In the genomic region with DNA sequence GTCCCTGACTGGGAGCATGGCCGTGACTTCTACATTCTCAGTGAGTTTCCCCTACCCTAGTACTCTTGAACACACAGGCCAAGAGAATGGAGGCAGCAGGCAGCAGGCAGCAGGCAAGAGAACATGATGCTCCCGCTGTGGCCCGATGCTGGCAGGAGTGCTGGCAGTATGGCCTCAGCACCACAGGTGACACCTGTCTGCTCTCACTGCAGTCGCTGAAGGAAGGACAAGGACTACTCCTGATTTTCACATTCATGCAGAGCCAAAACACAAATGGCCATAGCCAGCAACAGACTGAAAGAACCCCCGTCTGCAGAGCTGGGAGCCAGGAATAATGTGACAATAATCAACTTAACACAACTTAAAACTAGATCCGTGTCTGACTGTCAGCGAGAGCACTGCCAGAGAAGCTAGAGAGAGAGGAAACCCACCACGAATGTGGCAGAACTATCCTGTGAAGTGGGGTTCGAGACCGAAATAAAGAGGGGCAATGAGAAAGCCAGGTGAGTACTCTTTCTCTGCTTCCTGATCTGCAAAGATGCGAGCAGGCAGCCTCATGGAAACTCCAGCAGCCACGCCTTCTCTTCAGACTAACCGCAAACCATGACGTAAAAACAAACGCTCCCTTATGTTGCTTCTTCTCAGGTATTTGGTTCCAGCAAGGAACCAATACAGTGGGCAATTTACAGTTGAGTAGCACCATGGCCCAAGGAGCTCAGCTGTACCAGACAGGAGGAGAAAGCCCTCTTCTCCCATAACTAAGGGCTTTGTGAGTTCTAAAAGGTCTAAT, we compare ENCODE assay signal across 11 mouse cellular contexts. TPM values are rescaled to one million over a fixed set of nuclear protein-coding genes. Genes with fewer than 3 reads are reported as not detected.
DNase-seq lines count a peak whose midpoint lies in the region; ATAC-seq and TF ChIP-seq lines count a peak whose summit lies in the region.
"Had no signal": no experiment of that assay in that cellular context is flagged by ENCODE, and none has a peak within 500 bp of the region (broad histone marks: within the 10 kb centered on the region; RNA-seq: fewer than 3 reads in every experiment).

No protein-coding gene starts in this region.

- no peak overlapping the region for H3K4me3 ChIP-seq in heart, embryonic 12.5 days
- H3K4me3 ChIP-seq in hindbrain, embryonic 10.5 days = no peak overlapping the region
- no peak overlapping the region for H3K4me3 ChIP-seq in myocyte
- H3K4me3 ChIP-seq: stomach, embryonic 15.5 days had no signal

- TF ChIP-seq POLR2A in myocyte (IDR thresholded peaks at IDR 0.05; ENCODE audit: insufficient read length, low read depth) = no peak

- H3K9me3 ChIP-seq in heart, embryonic 12.5 days (replicated peaks) = no peaks in the 10 kb centered on the region
- H3K9me3 ChIP-seq in hindbrain, embryonic 10.5 days = no peaks in the 10 kb centered on the region
- H3K9me3 ChIP-seq: stomach, embryonic 15.5 days had no signal

- no peak for DNase-seq in heart, adult 8-10 months (ENCODE audit: low spot score)
- DNase-seq in cerebellum, postnatal 10 days = peak; percentile 59 to 74
- DNase-seq in hindbrain, embryonic 10.5 days (ENCODE audit: low spot score) = no peak
- DNase-seq in right cerebral cortex, adult 2 months (ENCODE audit: low spot score in 2 of 2) = no peak
- no peak for DNase-seq in spleen, postnatal 14 days (ENCODE audit: low spot score in 2 of 2)
- DNase-seq in layer of hippocampus, adult 8-10 months (ENCODE audit: low spot score in 2 of 2) = no peak
- DNase-seq: layer of hippocampus, adult 9-11 months had no signal

- ATAC-seq in heart, embryonic 12.5 days (ENCODE audit: insufficient number of reproducible peaks, low FRiP score) = no peak

- H3K4me2 ChIP-seq in heart, embryonic 12.5 days = no peak overlapping the region
- H3K4me2 ChIP-seq in myocyte (ENCODE audit: low read depth) = no peak overlapping the region
- H3K4me2 ChIP-seq: stomach, embryonic 15.5 days had no signal

- H3K4me1 ChIP-seq in heart, embryonic 12.5 days (replicated peaks) = peaks cover 23% of the 10 kb centered on the region
- peaks cover 27% of the 10 kb centered on the region for H3K4me1 ChIP-seq in hindbrain, embryonic 10.5 days (replicated peaks)
- H3K4me1 ChIP-seq: stomach, embryonic 15.5 days had no signal

- no peaks in the 10 kb centered on the region for H3K79me2 ChIP-seq in myocyte (ENCODE audit: control insufficient read depth, insufficient read depth)

- H3K9ac ChIP-seq in heart, embryonic 12.5 days = no peak overlapping the region
- H3K9ac ChIP-seq: liver, embryonic 14.5 days; stomach, embryonic 15.5 days had no signal

- H3K27me3 ChIP-seq in heart, embryonic 12.5 days (replicated peaks) = no peaks in the 10 kb centered on the region
- H3K27me3 ChIP-seq in hindbrain, embryonic 10.5 days (ENCODE audit: insufficient read depth, poor library complexity, severe bottlenecking) = no peaks in the 10 kb centered on the region
- H3K27me3 ChIP-seq in myocyte (ENCODE audit: control insufficient read depth, insufficient read depth, insufficient read length) = no peaks in the 10 kb centered on the region
- H3K27me3 ChIP-seq: stomach, embryonic 15.5 days had no signal

- H3ac ChIP-seq in myocyte (ENCODE audit: control insufficient read depth, insufficient read length) = no peak overlapping the region

- H3K36me3 ChIP-seq in heart, embryonic 12.5 days = peaks cover 43% of the 10 kb centered on the region
- peaks cover 76% of the 10 kb centered on the region for H3K36me3 ChIP-seq in hindbrain, embryonic 10.5 days
- peaks cover 34% of the 10 kb centered on the region for H3K36me3 ChIP-seq in myocyte (ENCODE audit: control insufficient read depth, insufficient read depth)

- 89% methylated on average over 15 of the region's 15 CpGs for WGBS in heart, embryonic 12.5 days
- 86% methylated on average over 15 of the region's 15 CpGs for WGBS in hindbrain, embryonic 10.5 days

- H3K27ac ChIP-seq in heart, embryonic 12.5 days (ENCODE audit: poor library complexity, severe bottlenecking) = peak overlapping the region; percentile 42; the same call in 1 of the 2 replicates
- H3K27ac ChIP-seq in hindbrain, embryonic 10.5 days = peak overlapping the region; percentile 88
- H3K27ac ChIP-seq: liver, embryonic 14.5 days had no signal

TF ChIP-seq in myocyte, 11 proteins besides CTCF, POLR2A, EP300 and RAD21:
- TF ChIP-seq MYOD1 (IDR thresholded peaks at IDR 0.05; ENCODE audit: control insufficient read depth in 1 of 3, insufficient read length in 2 of 3, low read depth in 2 of 3) (peak in 2 of 3 experiments; percentile 4 to 11), TCF3 (IDR thresholded peaks at IDR 0.05; ENCODE audit: insufficient read length, low read depth) (no peak)

RNA-seq across cellular contexts. Expression of gene Kif1b, which starts 50.8 kb away (rescaled TPM):
- polyA plus RNA-seq in heart, embryonic 12.5 days (2016; fragmentation: Nextera tagmentation; extraction: Ambion mirVana) = 60.1 and 62.9 TPM in 2 replicates
- total RNA-seq in heart, adult 8-10 months (2022) = 100 to 1,000 TPM; 159 to 211 (median 191) TPM
- polyA plus RNA-seq in hindbrain, embryonic 10.5 days (2016; fragmentation: Nextera tagmentation; extraction: Ambion mirVana) = 77.1 and 90.9 TPM in 2 replicates
- 26.7 TPM for polyA plus RNA-seq in myocyte (2012; fragmentation: generic; extraction: Trizol)
- 100 to 1,000 TPM; 401 to 453 (median 422) TPM for total RNA-seq in layer of hippocampus, adult 8-10 months (2022)

Comparison
In these comparisons a context has a peak if more than half of its experiments do, and no peak if none do; other contexts are left out.
1. DNase-seq: peak in cerebellum, postnatal 10 days (2 of 2); none in heart, adult 8-10 months (single experiment), hindbrain, embryonic 10.5 days (single experiment), right cerebral cortex, adult 2 months (0 of 2), spleen, postnatal 14 days (0 of 2) and layer of hippocampus, adult 8-10 months (0 of 2).